Comparison of ENCODE assay signal across 12 mouse cellular contexts in genomic region chr1:86421007-86421406, GRCm38 (mm10). TPM values are rescaled to one million over a fixed set of nuclear protein-coding genes. Genes with fewer than 3 reads are reported as not detected.
A peak's percentile ranks its signal among the peaks of the same experiment; 100 is the strongest.
DNase-seq lines count a peak whose midpoint lies in the region; ATAC-seq and TF ChIP-seq lines count a peak whose summit lies in the region.
"Had no signal": no experiment of that assay in that cellular context is flagged by ENCODE, and none has a peak within 500 bp of the region (broad histone marks: within the 10 kb centered on the region; RNA-seq: fewer than 3 reads in every experiment).

No protein-coding gene starts in this region.

- no peak overlapping the region for H3K4me3 ChIP-seq in layer of hippocampus, adult 2 months
- no peak overlapping the region for H3K4me3 ChIP-seq in hindbrain, embryonic 12.5 days
- H3K4me3 ChIP-seq in cerebellum, adult 2 months (replicated peaks; ENCODE audit: insufficient read depth, low read depth, low read length) = no peak overlapping the region

- no peaks in the 10 kb centered on the region for H3K9me3 ChIP-seq in hindbrain, embryonic 12.5 days (replicated peaks)

- no peak for DNase-seq in layer of hippocampus, adult 2 months (ENCODE audit: low spot score in 2 of 2)
- no peak for DNase-seq in layer of hippocampus, adult 9-10 months (ENCODE audit: low spot score)
- peak; percentile 84 for DNase-seq in adrenal gland, postnatal 14 days
- peak; percentile 46 for DNase-seq in lung, postnatal 14 days
- DNase-seq in cerebellum, adult 2 months = no peak
- DNase-seq: cerebellum, postnatal 14 days; gastrocnemius, postnatal 10 days had no signal

- H3K4me2 ChIP-seq in hindbrain, embryonic 12.5 days (replicated peaks) = no peak overlapping the region

- WGBS in hindbrain, embryonic 12.5 days = 22% methylated on average over 10 of the region's 10 CpGs
- 36% methylated on average over 10 of the region's 10 CpGs for WGBS in cerebellum, adult 2 months

- no peaks in the 10 kb centered on the region for H3K27me3 ChIP-seq in hindbrain, embryonic 12.5 days
- H3K27me3 ChIP-seq in cerebellum, adult 2 months (ENCODE audit: control insufficient read depth, insufficient read depth, low read length) = no peaks in the 10 kb centered on the region

- peak overlapping the region; percentile 43 for H3K27ac ChIP-seq in layer of hippocampus, adult 2 months
- H3K27ac ChIP-seq in hindbrain, embryonic 12.5 days = peak overlapping the region; percentile 45; the same call in 1 of the 2 replicates
- H3K27ac ChIP-seq in cerebellum, adult 2 months (ENCODE audit: insufficient read depth, low read length) = no peak overlapping the region

- TF ChIP-seq POLR2A in cerebellum, adult 2 months (IDR thresholded peaks at IDR 0.05; ENCODE audit: borderline replicate concordance, insufficient read depth, low read length) = no peak

- TF ChIP-seq CTCF in layer of hippocampus, adult 2 months (conservative IDR thresholded peaks at IDR 0.05) = no peak
- no peak for TF ChIP-seq CTCF in cerebellum, adult 2 months (IDR thresholded peaks at IDR 0.05; ENCODE audit: borderline replicate concordance, insufficient read depth, low read depth, low read length)

- ATAC-seq in hindbrain, embryonic 12.5 days (ENCODE audit: low FRiP score) = no peak
- ATAC-seq in megakaryocyte progenitor cell, adult 5-6 weeks (replicated peaks; ENCODE audit: poor library complexity) = no peak
- ATAC-seq: inflammation-experienced regulatory T-cells, adult 6 months had no signal

- H3K4me1 ChIP-seq in hindbrain, embryonic 12.5 days = peaks cover 23% of the 10 kb centered on the region
- no peaks in the 10 kb centered on the region for H3K4me1 ChIP-seq in cerebellum, adult 2 months (ENCODE audit: control insufficient read depth, insufficient read depth, low read length)

- H3K9ac ChIP-seq in hindbrain, embryonic 12.5 days = no peak overlapping the region

- no peaks in the 10 kb centered on the region for H3K36me3 ChIP-seq in hindbrain, embryonic 12.5 days

RNA-seq across cellular contexts. Expression of gene Nmur1, which starts 5.0 kb away (rescaled TPM):
- not detected for total RNA-seq in layer of hippocampus, adult 2 months (2021)
- not detected in 2 replicates for total RNA-seq in adrenal gland, postnatal 14 days (2021)
- polyA plus RNA-seq in hindbrain, embryonic 12.5 days (2016; fragmentation: Nextera tagmentation; extraction: Ambion mirVana) = 0.23 TPM in 1 of 2 replicates, not detected in the other
- total RNA-seq in megakaryocyte progenitor cell, adult 5-6 weeks (2015) = 1.0 TPM in 1 of 2 replicates, not detected in the other
- not detected in 2 replicates for total RNA-seq in megakaryocyte progenitor cell, adult 5-6 weeks (2017)
- 1.6 and 1.8 TPM in 2 replicates for polyA plus RNA-seq in cerebellum, adult 2 months (2012; rRNA removed)
- total RNA-seq: gastrocnemius, postnatal 10 days had no signal
- polyA plus RNA-seq: liver, embryonic 16.5 days; neural tube, embryonic 14.5 days had no signal

RNA-seq across cellular contexts. Expression of gene Tex44, which starts 5.1 kb away (rescaled TPM):
- total RNA-seq in layer of hippocampus, adult 2 months (2021) = not detected
- total RNA-seq in adrenal gland, postnatal 14 days (2021) = not detected in 2 replicates
- polyA plus RNA-seq in hindbrain, embryonic 12.5 days (2016; fragmentation: Nextera tagmentation; extraction: Ambion mirVana) = not detected in 2 replicates
- not detected in 2 replicates for total RNA-seq in megakaryocyte progenitor cell, adult 5-6 weeks (2015)
- not detected in 2 replicates for total RNA-seq in megakaryocyte progenitor cell, adult 5-6 weeks (2017)
- not detected in 2 replicates for polyA plus RNA-seq in cerebellum, adult 2 months (2012; rRNA removed)
- total RNA-seq: gastrocnemius, postnatal 10 days had no signal
- polyA plus RNA-seq: inflammation-experienced regulatory T-cells, adult 6 months; liver, embryonic 16.5 days; neural tube, embryonic 14.5 days had no signal

Comparison
In these comparisons a context has a peak if more than half of its experiments do, and no peak if none do; other contexts are left out.
1. DNase-seq: peak in adrenal gland, postnatal 14 days (single experiment) and lung, postnatal 14 days (single experiment); none in layer of hippocampus, adult 2 months (0 of 2), layer of hippocampus, adult 9-10 months (single experiment) and cerebellum, adult 2 months (0 of 2).